Mouse (Mus musculus): ENCODE data around the gene Duxbl1. TPM values are rescaled to one million over a fixed set of nuclear protein-coding genes. Genes with fewer than 3 reads are reported as not detected.
"Not testable (repeated sequence)": the region's sequence is repeated elsewhere in the genome, so short reads cannot be mapped to it uniquely, and the experiment has no call there.

The Duxbl1 gene
- polyA plus RNA-seq, 1 experiment from 2014 or later, result 7.1 TPM

DNA sequence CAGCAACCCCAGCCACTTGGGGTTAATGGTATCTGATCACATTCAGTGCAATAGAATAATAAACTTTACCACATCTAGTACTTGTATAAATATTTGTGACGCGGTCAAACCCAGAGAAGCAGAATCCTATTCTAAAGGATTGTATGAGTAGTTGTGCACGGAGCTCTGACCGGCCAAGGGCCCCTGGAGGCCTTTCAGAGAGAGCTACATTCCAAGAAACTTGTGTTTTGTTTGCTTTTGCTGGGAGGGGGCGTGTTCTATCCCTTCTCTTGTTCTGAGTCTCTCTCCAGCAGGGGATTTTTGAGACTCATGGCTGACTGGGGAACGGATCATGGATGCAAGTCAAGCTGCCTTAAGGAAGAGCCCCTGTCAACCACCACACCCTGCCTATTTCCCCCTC, 57.1 kb downstream of the Duxbl1 start:
- not testable (repeated sequence) for H3K4me3 ChIP-seq; H3K4me2 ChIP-seq (replicated peaks); H3K27me3 ChIP-seq; H3K27ac ChIP-seq (replicated peaks); H3K9ac ChIP-seq (replicated peaks); H3K9me3 ChIP-seq; H3K36me3 ChIP-seq; H3K4me1 ChIP-seq; ATAC-seq (ENCODE audit: low FRiP score, low read depth)
- no CpG with 5 or more reads among the region's 6 CpGs for WGBS

Other genes starting within 250 kb of the Duxbl1 start
- 17.7 and 20.7 TPM in 2 replicates for gene Zcchc24, start 209.5 kb upstream of the Duxbl1 start, polyA plus RNA-seq (2016; fragmentation: Nextera tagmentation; extraction: Ambion mirVana)
- 3.2 and 4.1 TPM in 2 replicates for gene Anxa11, start 136.4 kb upstream of the Duxbl1 start, polyA plus RNA-seq (2016; fragmentation: Nextera tagmentation; extraction: Ambion mirVana)
- gene Plac9a, start 75.5 kb upstream of the Duxbl1 start, polyA plus RNA-seq (2016; fragmentation: Nextera tagmentation; extraction: Ambion mirVana), result not detected in 2 replicates
- 1.4 and 2.7 TPM in 2 replicates for gene Tmem254a, start 50.9 kb upstream of the Duxbl1 start, polyA plus RNA-seq (2016; fragmentation: Nextera tagmentation; extraction: Ambion mirVana)
- not detected in 2 replicates for gene Cphx1, start 40.3 kb upstream of the Duxbl1 start, polyA plus RNA-seq (2016; fragmentation: Nextera tagmentation; extraction: Ambion mirVana)
- 3.0 and 6.0 TPM in 2 replicates for gene Gm9780, start 64.1 kb downstream of the Duxbl1 start, polyA plus RNA-seq (2016; fragmentation: Nextera tagmentation; extraction: Ambion mirVana)
- 13.7 and 21.1 TPM in 2 replicates for gene Tmem254c, start 88.8 kb downstream of the Duxbl1 start, polyA plus RNA-seq (2016; fragmentation: Nextera tagmentation; extraction: Ambion mirVana)
- not detected in 2 replicates for gene Cphx2, start 102.9 kb downstream of the Duxbl1 start, polyA plus RNA-seq (2016; fragmentation: Nextera tagmentation; extraction: Ambion mirVana)
- gene Cphx3, start 103.7 kb downstream of the Duxbl1 start, polyA plus RNA-seq (2016; fragmentation: Nextera tagmentation; extraction: Ambion mirVana), result not detected in 2 replicates
- gene Duxbl2, start 139.8 kb downstream of the Duxbl1 start, polyA plus RNA-seq (2016; fragmentation: Nextera tagmentation; extraction: Ambion mirVana), result 8.3 TPM in 1 of 2 replicates, not detected in the other
- gene Plac9b, start 203.9 kb downstream of the Duxbl1 start, polyA plus RNA-seq (2016; fragmentation: Nextera tagmentation; extraction: Ambion mirVana), result 2.3 and 6.3 TPM in 2 replicates
- gene Tmem254b, start 228.5 kb downstream of the Duxbl1 start, polyA plus RNA-seq (2016; fragmentation: Nextera tagmentation; extraction: Ambion mirVana), result 15.3 and 19.6 TPM in 2 replicates